Mouse (Mus musculus) adrenal gland, postnatal 25 days (tissue): ENCODE results near the gene Fbxo31. TPM values are rescaled to one million over a fixed set of nuclear protein-coding genes. Genes with fewer than 3 reads are reported as not detected.
"Not testable (repeated sequence)": the region's sequence is repeated elsewhere in the genome, so short reads cannot be mapped to it uniquely, and the experiment has no call there.

Source experiments
- DNase-seq: peaks from one replicate; pipeline ENCODE4 v3.0.0; 2021; ENCODE audit warnings: mixed read lengths
- long read RNA-seq: library from polyadenylated mRNA; stranded (forward); transcript quantifications from one replicate; pipeline ENCODE4 v2.0.0, GENCODE M21; 2021
- total RNA-seq: library from RNA; stranded (reverse); gene quantifications from 2 replicates; pipeline ENCODE4 v1.2.3, GENCODE M21; 2021

The Fbxo31 gene
- 39.1 and 46.2 TPM in 2 replicates for total RNA-seq
- long read RNA-seq, full-length matches to known transcripts = 104 of 143 reads
- long read RNA-seq, partial matches to known transcripts = 8 of 143 reads
- long read RNA-seq, other reads (novel, unspliced or antisense) = 31 of 143 reads

DNA sequence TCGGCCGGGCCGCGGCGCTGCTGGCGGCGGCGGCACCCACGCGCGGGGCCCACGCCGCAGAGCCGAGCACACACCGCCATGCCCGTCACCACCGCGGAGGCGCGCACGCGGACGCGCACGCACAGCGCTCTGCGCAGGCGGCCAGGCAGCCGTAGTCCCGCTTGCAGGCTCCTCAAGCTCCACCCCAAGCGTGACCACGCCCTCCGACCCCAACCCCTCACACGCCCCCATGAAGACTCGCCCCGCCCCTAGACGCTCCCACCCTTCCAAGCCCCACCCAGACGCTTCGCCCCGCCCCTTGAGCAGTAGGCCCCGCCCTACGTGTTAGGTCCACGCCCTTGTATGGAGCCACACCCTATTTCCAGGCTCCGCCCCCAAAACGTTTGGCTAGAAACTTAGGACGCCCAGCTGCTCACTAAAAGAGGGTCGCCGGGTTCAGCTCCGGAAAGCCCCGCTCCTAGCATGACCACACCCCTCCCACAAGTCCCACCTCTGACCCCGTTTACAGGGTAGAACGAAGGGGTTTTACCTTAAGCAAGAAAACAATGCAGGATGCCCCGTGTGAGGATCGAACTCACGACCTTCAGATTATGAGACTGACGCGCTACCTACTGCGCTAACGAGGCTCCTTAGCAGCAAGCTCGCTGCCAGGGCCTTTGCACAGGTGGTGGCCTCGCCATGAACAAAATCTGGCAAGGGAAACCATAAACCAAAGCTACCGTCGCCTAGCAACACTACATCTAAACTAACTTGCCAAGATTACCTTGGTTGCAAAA lies at the start of gene Fbxo31:
Gene Fbxo31, minus strand, starts transcription at position 131 of the 776 bp plus-strand sequence.
- peak; percentile 94 for DNase-seq

DNA sequence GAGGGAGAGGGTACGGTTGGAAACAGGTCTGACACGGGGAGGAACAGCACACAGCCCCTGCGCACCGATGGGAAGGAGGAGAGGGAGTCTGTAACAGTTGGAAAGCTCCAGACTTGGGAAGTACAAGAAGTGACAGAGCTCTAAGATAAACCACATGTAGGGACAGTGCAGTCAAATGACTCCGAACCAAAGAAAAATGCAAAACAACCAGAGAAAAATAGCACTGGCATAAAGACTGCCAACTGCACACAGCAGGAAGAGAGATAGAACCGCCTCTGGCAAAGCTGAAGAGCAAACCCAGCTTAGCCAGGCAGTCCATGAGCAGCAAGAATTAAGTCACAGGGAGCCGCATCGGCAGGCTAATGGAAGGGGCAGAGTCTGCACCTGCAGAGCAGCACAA lies 44.4 kb upstream of the Fbxo31 start:
- no peak for DNase-seq

DNA sequence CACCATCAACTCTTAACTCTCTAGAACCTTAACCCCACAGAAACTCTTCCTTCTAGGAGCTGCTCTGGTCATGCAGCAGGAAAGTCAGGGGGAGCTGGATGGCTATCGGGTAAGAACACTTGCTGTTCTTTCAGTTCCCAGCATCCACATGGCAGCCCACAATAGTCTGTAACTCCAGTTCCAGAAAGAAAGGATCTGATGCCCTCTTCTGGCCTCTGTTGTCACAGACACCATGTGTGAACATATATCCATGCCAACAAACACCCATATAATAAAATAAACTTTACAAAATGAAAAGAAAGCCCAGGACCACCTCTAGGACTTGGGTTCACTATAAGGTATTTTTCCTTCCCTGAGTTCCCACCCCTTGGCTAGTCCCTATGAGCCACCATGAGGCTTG lies 43.3 kb upstream of the Fbxo31 start:
- DNase-seq = no peak

DNA sequence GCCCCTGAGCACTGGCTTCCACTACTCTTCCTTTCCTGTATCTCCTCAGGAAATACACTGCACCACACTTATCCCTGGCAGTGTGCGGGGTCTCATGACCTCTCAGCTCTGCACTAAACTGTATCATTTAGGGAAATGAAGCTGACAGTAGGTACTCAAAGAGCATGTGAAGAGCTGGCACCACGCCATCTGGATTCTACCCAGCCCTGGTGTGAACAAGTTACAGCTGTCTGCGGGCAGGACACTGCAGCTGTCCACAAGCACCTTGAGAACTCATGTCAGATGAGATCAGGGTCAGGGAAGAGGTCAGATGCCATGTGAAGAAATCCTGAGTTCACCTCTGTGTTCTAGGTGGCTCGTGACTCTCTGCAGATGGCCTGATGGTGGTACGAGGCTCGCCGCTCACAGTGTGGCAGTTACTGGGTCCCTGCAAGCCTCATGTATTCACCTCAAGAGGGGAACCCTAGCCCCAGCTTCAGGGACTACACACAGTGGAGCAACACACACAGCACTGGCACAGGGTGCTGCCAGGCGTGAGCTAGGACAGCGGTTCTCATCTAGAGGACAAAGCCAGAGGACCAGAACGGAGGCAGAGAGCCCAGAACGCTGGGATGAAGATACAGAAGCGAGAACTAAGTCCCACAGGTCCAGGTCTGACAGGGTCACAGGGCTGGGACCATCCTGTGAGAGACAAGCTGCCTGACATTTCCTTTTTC lies 42.4 kb upstream of the Fbxo31 start:
- peak; percentile 62 for DNase-seq

DNA sequence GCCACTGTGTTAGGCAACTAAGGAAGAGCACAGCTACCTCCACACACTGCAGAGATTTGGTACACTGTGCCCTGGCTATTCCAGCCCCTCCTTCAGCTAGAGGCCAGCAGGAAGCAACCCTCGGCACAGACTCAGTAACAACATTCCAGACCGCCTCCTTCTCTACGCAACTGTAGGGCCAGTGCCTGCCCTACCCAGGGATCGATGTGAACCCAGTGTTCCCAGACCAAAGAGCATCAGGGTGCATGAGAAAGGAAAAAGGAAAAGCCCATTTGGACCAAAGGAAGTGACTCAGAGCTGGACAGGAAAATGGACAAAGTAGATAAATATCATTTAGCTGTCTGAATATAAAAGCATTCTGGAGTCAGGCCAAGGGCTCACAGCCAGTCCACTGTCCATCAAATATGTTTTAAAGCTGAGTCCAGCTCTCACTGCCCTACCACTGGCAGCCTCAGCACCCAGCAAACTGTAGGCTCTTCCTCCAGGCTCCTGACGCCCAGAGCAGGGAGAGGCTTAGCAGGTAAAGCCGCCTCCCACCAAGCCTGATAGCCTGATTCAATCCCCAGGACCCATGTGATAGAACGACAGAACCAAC lies 40.9 kb upstream of the Fbxo31 start:
- peak; percentile 56 for DNase-seq

DNA sequence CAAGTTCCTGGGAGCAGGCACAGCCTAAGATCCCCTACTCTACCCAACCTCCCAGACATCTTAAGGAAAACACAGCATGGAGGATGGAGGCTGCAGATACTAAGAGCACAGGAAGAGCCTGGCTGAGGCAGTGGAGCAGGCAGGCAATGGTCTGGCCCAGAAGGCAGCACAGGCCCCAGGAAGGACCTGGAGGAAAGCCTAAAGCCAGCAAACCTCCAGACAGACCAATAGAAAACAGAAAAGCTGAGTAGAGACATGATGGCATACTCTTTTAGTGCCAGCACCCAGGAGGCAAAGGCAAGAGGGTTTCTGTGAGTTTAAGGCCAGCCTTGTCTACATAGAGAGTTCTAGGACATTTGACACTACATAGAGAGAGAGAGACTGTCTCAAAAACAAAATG lies 34.8 kb upstream of the Fbxo31 start:
- no peak for DNase-seq

DNA sequence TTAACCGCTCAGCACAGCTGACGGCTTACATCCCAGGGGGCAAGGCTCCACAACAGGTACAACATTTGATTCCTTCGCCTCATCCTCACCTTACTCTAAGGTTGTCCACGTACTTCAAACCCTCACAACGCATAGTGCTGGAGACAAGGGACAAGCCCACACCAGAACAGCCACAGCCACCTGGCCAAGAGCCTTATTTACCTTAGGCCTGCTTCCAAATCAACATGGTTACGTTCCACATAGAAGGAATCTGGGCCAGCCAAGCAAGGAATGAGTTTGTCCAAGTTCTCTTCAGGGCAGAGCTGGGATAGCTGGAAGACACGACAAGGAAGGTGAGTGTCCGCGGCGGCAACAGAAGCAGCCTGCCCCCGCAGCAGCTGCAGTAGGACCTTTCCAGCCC lies 31.3 kb upstream of the Fbxo31 start:
- DNase-seq = no peak

DNA sequence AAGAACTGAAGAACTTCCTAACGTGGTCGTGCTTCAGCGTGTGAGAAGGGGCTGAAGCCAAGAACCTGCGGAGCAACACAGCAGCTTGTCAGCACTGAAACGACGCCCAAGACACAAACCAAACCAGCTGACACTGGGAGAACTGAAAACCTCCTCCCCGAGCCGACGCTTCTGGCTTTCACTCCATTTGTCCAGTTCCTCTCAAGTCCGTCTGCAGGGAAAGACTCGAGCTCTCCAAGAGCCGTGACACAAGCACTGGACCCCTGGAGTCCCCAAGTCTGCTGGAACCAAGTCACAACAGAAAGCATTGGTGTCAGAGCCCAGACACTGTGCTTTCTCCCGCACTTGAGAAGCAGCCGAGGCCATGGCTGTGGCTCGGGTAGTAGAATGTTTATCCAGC lies 30.6 kb upstream of the Fbxo31 start:
- DNase-seq = no peak

DNA sequence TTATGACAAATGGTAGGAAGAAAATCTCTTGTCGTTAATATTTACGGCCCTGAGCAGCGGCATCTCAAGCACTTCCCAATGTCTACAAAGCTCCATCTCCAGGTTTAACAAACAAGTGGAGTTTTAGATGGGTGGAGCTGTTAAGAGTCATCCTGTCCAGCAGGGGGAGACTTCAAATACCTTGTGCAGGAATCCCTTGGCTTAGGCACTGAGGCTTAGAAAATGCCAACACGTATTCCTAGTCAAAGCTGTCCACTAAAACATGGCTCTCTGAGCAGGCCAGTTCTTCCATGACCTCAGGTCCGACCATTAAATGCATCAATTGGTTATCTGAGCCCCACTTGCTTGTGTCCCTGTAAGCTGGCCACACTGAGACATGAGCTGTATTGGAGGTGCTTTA lies 29.1 kb upstream of the Fbxo31 start:
- DNase-seq = no peak

DNA sequence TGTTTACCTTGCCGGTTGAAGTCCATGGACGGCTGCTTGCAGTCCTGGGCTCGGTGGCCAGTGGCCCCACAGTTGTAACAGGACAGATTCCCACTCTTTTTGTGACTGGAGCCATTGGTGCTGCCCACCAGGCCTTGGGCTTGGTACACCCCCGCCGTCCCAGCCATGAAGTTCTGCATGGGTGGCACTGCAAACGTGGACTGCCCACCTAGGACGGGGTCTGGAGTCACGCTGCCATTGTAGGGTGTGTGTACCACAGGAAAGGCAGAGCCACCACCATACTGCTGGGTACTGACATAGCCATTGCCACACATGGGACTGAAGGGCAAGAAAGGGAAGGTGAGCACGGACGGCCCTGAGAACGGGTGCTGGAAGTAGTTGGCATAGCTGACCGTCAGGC lies 25.2 kb upstream of the Fbxo31 start:
- DNase-seq = no peak

DNA sequence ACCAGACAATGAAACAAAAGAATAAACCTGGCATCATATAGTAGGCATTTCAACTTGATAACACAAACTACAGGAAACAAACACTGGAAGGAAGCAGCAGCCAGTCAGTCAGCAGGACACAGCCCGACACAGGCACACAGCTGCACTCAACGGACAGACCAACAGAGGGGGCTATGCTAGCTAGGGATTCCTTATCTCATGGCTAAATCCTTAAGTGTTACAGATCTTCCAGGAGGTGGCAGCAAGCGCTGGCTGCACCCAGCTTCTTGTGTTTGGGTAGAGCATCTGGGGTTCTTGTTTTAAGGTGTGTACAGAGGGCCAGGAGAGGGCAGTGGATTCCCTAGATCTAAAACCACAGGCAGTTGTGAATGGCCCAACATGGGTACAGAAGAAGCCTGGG lies 24.3 kb upstream of the Fbxo31 start:
- DNase-seq = peak; percentile 65

DNA sequence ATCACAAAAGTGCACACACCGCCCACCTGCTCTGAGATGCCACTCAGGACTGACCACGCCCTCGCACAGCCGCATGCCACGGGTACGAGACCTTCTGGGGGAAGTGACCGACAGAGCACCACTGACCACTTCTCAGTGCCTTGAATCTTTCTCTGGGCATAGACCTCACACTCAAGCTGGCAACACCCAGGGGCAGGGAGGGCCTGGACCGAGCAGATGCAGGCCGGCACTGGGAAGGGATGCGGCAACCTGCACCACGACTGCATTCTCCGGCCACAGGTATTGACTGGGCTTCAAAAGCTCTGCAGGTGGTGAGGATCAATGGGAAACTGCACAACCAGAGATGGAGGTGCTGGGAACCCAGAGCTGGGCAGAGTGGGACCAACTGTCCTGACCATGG lies 23.8 kb upstream of the Fbxo31 start:
- DNase-seq = no peak

DNA sequence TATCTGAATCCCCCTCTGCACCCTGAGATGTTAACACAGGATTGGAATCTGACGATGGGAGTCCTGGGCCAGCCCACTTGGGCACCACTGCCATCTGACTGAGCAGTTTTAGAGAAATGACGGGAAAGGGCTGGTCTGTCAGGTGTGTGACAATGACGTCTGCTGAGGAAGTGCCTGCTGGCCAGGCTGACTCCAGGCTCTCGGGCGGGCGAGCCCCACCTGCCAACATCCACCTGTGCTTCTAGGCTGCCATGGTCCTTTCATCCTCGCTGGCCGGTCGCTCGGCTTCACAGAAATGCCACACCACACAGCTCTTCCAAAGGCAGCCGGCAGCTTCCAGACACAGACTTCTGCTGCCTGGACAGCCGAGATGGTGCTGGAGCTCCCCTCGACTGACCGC lies 21.2 kb upstream of the Fbxo31 start:
- DNase-seq = no peak

DNA sequence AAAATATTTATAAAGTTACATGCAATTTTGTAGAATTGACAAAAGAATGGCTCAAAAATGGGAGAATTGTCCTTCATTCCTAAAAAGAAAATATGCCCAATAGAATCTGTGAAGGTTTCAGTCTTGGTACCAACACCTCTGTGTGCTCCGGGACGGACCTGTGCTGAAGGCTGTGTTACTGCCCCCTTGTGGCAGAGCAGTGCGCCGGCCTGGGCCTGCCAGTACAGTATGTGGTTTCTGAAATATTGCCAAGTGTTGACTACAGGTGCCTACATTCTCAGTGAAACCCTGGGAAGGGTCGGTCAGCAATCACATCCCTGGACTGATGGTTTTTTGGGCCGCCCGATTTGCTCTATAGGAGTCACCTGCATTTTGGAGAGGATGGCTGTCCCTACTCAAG lies 20.3 kb upstream of the Fbxo31 start:
- peak; percentile 85 for DNase-seq

DNA sequence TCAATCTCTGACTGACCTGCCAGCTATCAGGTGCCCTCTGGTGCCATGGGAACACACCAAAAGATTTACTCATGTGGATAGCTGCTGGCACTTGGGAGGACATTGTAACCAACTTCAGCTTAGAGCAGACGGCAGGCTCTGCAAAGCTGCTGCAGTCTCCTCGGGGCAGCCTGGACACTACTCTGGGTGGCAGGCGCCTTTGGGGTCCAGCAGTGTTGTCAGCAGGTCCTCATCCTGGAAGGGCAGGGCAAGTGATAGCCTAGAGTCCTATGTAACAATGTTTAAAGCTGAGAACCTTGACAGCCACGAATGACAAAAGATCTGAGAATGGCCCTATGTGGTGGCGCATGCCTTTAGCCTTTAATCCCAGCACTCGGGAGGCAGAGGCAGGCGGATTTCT lies 19.6 kb upstream of the Fbxo31 start:
- no peak for DNase-seq

DNA sequence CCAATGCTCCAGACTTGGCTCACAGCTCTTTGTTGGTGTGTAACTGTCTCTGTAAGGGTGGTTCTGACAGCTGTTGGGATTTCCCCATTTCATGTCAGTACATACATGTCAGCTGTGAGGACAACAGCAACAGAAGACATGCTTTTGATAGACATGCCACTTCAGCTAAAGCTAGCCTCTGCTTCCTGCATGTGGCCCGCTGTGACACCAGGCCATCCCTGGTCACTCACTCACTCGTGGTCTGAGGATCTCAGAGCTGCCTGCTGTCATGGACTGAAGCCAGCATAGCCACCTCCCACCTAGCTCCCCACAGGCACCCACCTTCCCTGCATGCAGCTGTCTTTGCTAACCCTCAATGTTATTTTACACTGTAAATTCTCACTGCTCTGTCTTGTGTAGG lies 18.9 kb upstream of the Fbxo31 start:
- DNase-seq = not testable (repeated sequence)

DNA sequence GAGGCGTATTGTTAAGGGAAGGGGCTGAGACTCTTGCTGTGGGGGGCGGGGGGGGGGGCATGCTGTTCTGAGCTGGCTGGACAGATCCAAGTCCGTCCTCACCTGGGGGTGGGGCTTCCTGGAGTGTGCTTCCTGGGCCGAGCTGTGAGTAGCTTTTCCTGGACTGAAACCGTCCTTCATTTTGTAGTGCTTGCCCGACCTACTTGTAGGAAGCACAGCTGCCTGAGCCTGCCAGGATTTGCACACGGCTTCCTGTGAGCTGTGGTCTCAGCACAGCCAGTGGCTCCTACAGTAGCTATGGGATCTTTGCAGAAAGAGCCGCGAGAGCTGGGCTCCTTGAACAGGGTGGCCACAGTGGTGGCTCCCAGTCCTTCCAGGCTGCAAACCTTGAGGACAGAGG lies 15.4 kb upstream of the Fbxo31 start:
- no peak for DNase-seq

DNA sequence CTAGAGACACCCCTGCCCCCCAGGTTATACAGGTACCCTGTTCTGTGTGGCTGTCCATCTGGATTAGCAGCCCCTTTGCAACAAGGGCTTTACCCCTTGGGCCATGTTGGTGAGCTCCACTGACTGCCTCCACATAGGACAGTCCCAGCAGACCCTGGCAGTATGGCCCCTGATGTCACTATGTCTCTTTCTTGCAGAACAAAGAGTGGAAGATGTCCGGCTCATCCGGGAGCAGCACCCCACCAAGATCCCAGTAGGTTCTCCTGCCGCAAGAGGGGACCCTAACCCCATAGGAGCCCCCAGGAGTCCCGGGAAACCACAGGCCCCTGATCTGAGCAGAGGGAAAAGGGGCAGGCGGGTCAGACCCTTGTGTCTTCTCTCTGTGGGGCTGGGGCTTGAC lies 14.7 kb upstream of the Fbxo31 start:
- no peak for DNase-seq

DNA sequence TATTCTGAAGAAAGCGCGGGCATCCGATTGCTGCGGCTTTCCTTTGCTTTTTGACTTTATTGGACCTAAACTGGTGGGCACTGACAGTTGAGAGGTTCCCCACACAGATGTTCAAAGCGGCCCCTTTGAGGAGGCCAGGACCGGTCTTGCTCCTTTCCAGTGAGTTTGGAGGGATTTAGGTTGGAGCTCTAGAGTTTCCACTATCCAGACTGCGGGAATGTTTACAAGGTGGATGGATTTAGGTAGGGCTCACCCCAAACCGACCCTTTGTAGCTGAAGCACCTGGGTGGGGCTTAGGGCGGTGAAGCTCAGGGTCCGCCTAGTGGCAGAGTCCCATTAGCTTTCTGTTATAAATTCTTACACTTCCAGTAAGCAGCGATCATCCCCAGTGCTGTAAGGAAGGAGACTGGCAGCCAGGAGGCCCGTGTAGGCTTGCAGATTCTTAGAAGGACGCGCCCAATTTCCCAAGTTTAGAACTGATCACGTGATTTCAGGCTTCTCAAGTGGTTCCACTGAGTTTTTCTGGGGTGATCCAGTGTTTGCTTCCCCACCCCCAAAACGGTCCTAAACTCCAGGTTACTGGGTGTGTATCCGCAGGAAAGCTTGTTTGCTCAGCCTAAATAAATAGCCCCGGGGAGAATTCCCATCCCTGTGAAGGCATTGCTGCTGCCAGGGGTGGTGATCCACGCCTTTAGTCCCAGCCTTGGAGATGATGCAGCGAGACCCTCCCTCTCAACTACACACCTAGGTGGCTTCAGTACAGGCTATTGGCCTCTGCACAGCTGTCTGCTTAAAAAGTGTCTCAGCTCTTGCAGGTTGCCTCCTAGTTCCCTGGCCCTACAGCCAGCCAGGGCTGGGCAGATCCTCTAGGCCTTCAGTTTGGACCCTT lies 12.8 kb upstream of the Fbxo31 start:
- DNase-seq = no peak

DNA sequence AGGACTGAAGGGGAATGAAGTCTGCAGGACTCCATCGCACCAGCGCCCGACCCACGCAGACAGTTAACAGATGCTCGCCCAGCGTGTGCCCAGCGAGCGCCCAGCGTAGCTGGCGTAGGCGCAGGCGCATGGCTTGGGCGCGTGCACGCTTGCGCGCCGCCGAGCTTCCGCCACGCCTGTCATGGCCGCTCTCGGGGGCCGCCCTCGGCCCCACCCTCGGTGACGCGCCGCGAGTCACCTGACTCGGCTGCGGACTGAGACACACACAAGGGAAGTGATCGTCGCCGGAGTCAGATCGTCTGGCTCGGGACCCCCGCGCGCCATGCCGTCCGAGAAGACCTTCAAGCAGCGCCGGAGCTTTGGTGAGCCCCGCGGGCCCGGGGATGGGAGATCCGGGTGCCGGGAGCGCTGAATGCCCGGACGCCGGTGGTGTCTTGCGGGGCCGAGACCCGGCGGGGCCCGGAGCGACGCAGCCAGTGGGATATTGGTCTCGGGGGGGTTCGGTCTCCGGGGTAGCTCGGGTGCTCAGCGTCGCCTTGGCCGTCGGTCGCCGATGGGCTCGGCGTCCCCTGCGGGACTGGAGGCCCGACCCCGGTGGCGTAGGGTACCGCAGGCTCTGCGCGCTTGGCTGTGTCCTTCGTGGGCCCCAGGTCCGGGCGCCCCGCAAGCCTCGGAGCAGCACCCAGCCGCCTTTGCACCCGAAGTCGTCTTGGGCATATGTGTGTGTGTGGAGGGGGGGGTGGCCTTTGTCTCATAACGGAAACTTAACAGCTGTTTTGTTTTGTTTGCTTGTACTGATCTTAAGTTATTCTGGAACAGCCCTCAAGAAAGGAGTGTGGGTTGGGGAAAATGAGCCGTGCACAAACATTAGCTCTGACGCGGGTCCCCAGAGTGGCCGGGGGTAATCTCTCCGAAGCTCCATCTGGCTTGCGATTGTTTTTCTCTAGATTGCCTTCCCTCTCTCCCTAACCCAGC lies 11.9 kb upstream of the Fbxo31 start, which contains the start of gene Map1lc3b:
Gene Map1lc3b, plus strand, starts transcription at position 159 of the 975 bp plus-strand sequence.
- DNase-seq = peak; percentile 96

DNA sequence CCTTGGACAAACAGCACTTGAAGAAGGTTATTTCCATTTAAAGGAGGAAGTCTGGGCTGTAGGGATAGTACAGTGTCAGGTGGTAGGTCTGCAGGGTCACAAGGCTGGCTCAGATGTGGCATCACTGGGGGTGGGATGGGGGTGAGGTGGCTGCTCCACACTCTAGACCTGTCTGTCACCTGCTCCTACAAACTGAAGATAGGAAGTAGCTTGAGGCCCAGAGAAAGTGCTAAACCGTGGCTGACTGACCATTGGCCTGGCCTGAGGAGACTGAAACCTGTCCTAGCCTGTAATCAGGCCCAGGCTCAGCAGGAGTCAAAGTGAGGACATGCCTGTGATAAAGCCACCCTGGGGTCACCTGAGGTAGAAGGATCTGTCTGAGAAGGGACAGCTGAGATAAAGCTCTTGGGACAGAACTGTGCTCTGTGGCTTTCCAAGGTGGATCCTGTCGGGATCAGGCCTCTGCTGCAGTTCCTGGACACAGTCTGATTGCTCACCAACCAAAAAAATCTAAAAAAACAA lies 10.7 kb upstream of the Fbxo31 start:
- no peak for DNase-seq
